Comparison of ENCODE assay signal across 8 mouse cellular contexts in the genomic region with DNA sequence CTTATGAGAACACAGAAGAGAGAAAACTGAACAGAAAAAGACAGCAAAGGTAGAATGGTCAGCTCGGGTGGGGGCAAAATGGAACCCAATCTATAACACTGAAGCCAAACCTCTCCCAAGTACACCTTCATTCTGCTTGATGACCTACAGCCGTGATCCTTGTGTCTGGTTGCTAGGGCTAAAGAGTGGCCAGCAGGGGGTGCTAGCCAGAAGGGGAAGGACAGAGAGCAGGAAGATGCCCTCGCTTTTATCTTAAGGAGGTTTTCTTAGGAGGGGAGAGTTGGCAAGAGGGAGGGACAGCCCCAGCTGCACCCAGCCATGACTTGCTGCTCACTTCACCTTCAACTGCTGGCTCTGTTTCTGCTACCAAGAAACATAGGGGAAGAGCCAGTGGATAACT. TPM values are rescaled to one million over a fixed set of nuclear protein-coding genes. Genes with fewer than 3 reads are reported as not detected.
A peak's percentile ranks its signal among the peaks of the same experiment; 100 is the strongest.
DNase-seq lines count a peak whose midpoint lies in the region; ATAC-seq lines count a peak whose summit lies in the region.

No protein-coding gene starts in this region.

- H3K27ac ChIP-seq in limb, embryonic 12.5 days = no peak overlapping the region

- H3K36me3 ChIP-seq in limb, embryonic 12.5 days = peaks cover 92% of the 10 kb centered on the region

- H3K9me3 ChIP-seq in limb, embryonic 12.5 days = no peaks in the 10 kb centered on the region

- WGBS in limb, embryonic 12.5 days = 47% methylated on average over 3 of the region's 3 CpGs

- H3K27me3 ChIP-seq in limb, embryonic 12.5 days = no peaks in the 10 kb centered on the region

- intact Hi-C loops in heart, postnatal 36 days (cut with DNase I) = loop anchor here (1.0 kb wide), 2 partner anchors 11 to 112 kb away; no protein-coding TSS in a partner anchor

- H3K4me3 ChIP-seq in limb, embryonic 12.5 days (replicated peaks) = no peak overlapping the region

- 0 out of 2 replicates have a peak, but pooled peaks have one; percentile 15 for ATAC-seq in limb, embryonic 12.5 days (ENCODE audit: insufficient number of reproducible peaks, insufficient read depth, low FRiP score, low TSS enrichment, low read depth)

- DNase-seq in left cerebral cortex, adult 18-20 months (ENCODE audit: low spot score in 2 of 2) = peak; percentile 67 to 78
- DNase-seq in left cerebral cortex, adult 8-10 months (ENCODE audit: low spot score in 2 of 2) = no peak
- DNase-seq in R1 (ENCODE audit: low read depth, low spot score) = peak; percentile 83
- DNase-seq in cerebellum, postnatal 36 days = peak; percentile 43 to 62
- DNase-seq in heart, postnatal 36 days = peak; percentile 65 to 79
- DNase-seq in ovary, postnatal 14 days (ENCODE audit: low spot score) = peak; percentile 54
- DNase-seq in thymus, postnatal 36 days = peak; percentile 65 to 70

- H3K4me1 ChIP-seq in limb, embryonic 12.5 days (replicated peaks) = no peaks in the 10 kb centered on the region

- no peak overlapping the region for H3K4me2 ChIP-seq in limb, embryonic 12.5 days

- H3K9ac ChIP-seq in limb, embryonic 12.5 days (replicated peaks) = no peak overlapping the region

RNA-seq across cellular contexts. Expression of a gene that starts 15.9 kb away (rescaled TPM):
- total RNA-seq in left cerebral cortex, adult 18-20 months (2021) = 10 to 100 TPM; 53.2 to 57.8 TPM
- 10 to 100 TPM; 50.1 to 58.2 (median 54.2) TPM for total RNA-seq in left cerebral cortex, adult 8-10 months (2022)
- 10 to 100 TPM; 22.6 to 23.6 TPM for total RNA-seq in heart, postnatal 36 days (2021)
- polyA plus RNA-seq in limb, embryonic 12.5 days (2016; fragmentation: Nextera tagmentation; extraction: Ambion mirVana) = 56.7 and 59.6 TPM in 2 replicates

RNA-seq across cellular contexts. Expression of a gene that starts 35.0 kb away (rescaled TPM):
- total RNA-seq in left cerebral cortex, adult 18-20 months (2021) = 100 to 1,000 TPM; 110 to 119 TPM
- 100 to 1,000 TPM; 106 to 123 (median 113) TPM for total RNA-seq in left cerebral cortex, adult 8-10 months (2022)
- total RNA-seq in heart, postnatal 36 days (2021) = 100 to 1,000 TPM; 181 to 193 TPM
- 331 and 335 TPM in 2 replicates for polyA plus RNA-seq in limb, embryonic 12.5 days (2016; fragmentation: Nextera tagmentation; extraction: Ambion mirVana)

RNA-seq across cellular contexts. Expression of a gene that starts 44.6 kb away (rescaled TPM):
- total RNA-seq in left cerebral cortex, adult 18-20 months (2021) = not detected
- not detected for total RNA-seq in left cerebral cortex, adult 8-10 months (2022)
- total RNA-seq in heart, postnatal 36 days (2021) = under 1 TPM; 0.44 to 0.81 TPM
- polyA plus RNA-seq in limb, embryonic 12.5 days (2016; fragmentation: Nextera tagmentation; extraction: Ambion mirVana) = 0.21 and 0.35 TPM in 2 replicates

Comparison
In these comparisons a context has a peak if more than half of its experiments do, and no peak if none do; other contexts are left out.
1. DNase-seq: peak in left cerebral cortex, adult 18-20 months (2 of 2), R1 (single experiment), cerebellum, postnatal 36 days (2 of 2), heart, postnatal 36 days (2 of 2), ovary, postnatal 14 days (single experiment) and thymus, postnatal 36 days (2 of 2); none in left cerebral cortex, adult 8-10 months (0 of 2).